Mouse (Mus musculus) NIH3T3 (cell line): ENCODE data around the gene Chd2.

Experiments used
- DNase-seq: peaks from one replicate; pipeline ENCODE4 v3.0.0-alpha.2; 2012; ENCODE audit warnings: low read depth

The Chd2 gene

GRCm38 (mm10) chr7:73561492-73562055, 19.9 kb upstream of the Chd2 start:
- DNase-seq, result no peak

- no peak for DNase-seq
Observed at GRCm38 (mm10) chr7:73560811-73561210, 19.2 kb upstream of the Chd2 start.

GRCm38 (mm10) chr7:73559853-73560190, 18.2 kb upstream of the Chd2 start:
- no peak for DNase-seq

DNA sequence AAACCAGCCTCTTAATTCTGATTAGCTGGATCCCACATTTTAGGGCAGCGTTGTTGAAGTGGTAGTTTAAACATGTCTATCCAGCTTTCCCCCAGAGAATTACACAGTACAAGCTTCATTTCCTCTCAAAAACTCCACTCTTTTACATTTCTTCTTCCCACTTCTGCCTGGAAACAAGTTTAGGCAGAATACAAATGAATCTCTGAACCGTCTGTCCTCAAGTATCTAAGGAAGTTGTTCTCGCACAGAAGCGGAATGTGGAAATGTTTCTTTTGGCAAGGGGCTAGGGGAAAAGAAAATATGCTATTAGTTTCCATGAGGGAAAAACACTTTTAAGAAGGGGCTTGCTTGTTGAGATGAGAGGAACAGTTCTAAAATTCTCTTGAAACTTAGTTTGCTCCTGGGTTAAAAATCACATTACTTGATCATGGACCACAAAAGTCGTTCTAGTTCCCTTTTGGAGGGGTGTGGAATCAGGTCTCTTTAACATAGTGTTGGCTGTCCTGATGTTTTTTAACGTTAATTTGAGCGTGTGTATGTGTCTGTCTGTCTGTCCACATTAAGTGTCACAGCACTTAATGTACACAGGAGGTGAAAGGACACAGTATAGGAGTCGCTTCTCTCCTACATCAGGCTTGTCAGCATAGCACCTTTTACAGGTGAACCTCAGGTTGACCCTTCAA, 17.7 kb upstream of the Chd2 start:
- DNase-seq, result peak; percentile 74

- DNase-seq, result peak; percentile 100
Observed at GRCm38 (mm10) chr7:73558293-73559169, 16.9 kb upstream of the Chd2 start.

- DNase-seq, result peak; percentile 50
Observed at GRCm38 (mm10) chr7:73557671-73558265, 16.1 kb upstream of the Chd2 start.

DNA sequence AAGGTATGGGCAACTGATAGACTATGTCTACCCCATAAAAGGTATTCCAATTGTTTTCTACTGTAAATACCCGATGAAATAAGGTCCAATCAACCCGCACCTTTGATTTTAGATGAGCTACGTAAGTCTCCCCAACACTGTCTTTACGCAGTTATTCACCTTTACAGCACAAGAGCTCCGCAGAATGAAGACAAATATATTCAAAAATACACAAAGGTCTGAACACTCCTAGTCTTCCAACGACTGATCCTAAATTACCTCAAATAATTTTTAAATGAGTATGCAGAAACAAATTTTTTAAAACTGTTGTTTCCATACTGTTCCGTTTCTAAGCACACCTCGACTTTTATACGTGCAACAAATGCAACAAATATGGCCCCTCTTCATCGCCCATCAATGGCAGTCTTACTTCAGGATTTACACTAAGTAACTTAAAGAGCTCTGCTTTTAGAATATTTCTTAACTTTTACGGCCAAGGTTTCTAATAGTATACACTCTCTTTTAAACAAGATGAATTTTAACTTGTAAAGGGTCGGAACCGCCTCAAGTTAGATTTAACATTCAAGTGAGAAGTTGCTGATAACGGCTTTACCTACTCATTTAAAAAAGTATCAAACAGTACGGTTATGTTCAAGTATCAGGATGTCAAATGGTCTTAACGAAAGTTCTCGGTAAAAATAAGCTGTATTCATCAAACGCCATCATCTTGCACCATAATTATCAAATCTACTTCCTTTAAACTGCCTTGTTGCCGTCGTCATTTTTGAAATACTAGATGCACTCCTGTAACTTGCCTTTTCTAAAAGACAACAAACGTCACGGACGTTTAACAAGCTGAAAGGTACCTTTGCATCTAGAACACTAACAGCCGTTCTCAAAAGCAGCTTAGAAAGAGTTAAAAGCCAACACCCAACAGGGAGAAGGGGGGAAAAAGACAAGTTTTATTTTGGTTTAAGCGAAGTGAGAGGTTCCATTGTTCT, 15.3 kb upstream of the Chd2 start:
- DNase-seq, result peak; percentile 65

DNA sequence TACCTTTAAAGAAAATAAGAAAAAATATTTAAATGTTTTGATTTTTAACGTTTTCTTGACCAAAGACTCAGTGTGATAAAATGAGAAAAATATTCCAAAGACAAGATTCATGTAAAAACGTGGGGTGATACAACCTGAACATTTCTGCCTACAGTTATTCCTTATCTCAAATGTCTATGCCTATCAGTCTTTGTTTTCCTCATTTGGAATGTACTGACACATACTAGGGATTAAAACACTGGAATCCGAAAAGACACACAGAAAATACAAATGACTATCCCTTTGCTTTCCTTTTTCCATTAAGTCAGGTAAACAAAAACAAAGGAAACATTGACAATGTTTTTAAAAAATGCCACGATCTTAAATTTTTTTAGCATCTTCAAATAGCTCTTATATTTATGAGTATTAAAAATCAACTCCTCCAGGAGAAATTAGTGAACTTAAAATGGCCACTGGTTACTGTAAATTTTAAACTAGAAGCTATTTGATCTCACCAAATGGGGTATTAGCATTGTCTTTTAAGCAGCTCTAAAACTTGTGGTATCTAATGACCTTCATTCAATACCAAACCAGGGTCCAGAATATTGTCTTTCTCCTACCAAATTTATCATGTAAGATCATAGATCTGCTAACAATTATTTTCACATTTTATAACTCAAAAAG, 14.4 kb upstream of the Chd2 start:
- DNase-seq, result peak; percentile 45

DNA sequence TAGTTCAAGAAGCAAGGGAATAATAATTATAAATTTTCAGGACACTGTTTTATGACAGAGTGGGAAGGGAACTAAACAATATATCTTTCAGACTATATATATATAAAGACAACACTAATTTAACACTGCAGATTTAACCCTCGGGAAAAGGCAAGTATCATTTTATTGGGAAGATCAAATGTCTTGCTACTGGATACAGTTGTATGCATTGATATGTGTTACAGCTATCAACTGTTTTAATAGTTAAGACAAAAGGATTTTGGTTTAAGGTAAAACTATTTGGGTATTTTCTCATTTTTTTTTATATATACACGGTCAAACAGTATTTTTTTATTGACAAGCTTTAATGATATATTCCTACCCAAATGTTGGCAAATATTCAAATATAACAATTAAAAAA, 13.2 kb upstream of the Chd2 start:
- DNase-seq, result no peak

DNA sequence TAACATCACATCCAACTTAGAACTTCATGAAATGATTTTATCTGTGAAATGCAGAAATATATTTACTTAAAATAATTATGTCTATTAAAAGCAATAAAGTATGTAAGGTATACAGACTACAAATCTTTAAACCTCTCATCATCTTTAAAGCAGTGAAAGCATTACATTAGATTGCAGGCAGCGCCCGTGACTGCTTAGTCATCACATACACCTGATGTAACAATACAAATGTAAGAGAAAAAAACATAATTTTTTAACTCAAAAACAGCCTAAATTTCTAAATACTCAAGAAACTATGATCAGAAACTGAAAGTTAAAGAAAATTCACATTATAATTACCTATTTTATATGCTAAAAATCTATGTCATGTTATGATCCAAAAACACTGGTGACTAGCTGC, 11.5 kb upstream of the Chd2 start:
- DNase-seq, result peak; percentile 59

DNA sequence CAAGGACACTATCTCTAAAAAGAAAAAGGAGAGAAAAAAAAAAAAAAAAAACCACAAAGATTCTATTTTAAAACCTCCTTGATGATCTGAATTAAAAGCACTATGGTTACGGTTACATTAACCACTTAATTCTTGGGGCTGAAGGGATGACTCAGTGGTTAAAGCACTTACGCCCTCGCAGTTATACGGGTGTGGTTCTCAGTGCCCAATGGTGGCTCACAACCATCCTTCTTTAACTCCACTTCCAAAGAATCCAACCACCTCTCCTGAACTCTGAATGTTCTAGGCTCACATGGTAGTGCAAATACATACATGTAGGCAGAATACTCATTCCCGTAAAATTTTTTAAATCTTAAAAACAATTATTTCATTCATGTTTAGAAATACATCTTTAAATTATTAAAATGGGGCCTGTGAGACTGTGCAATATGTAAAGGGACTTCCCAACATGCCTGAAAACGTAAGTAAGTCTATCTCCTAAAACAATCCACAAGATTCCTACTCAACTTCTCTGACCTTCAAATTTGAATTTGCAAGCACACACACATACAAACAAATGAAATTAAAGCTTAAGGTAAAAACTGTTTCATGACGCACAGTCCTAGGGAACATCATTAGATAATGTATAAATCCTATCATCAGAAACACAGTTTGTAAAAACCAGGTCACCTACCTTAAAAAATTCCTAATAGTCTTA, 10.6 kb upstream of the Chd2 start:
- DNase-seq, result peak; percentile 79

DNA sequence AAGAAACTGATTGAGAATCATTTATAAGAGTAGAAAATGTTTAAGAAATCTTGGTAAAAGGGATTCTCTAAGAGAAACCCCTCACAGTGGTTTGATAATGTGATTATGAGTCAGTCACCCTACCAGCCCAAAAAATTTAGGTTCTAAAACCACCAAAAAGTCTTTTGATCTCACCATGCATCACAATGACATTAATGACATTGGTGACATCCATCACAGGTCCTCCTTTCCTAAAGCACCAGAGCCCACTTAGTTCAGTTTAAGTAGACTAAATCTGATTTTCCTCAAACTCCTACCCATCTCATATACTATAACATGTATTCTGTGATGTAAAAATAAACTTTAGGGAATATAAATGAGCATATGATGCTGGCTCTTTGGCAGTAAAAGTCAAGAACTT, 9.7 kb upstream of the Chd2 start:
- DNase-seq, result no peak

- DNase-seq, result no peak
Observed at GRCm38 (mm10) chr7:73548051-73548450, 6.4 kb upstream of the Chd2 start.

- DNase-seq, result peak; percentile 18
Observed at GRCm38 (mm10) chr7:73546561-73547510, 5.2 kb upstream of the Chd2 start.

GRCm38 (mm10) chr7:73545004-73545403, 3.4 kb upstream of the Chd2 start:
- no peak for DNase-seq

DNA sequence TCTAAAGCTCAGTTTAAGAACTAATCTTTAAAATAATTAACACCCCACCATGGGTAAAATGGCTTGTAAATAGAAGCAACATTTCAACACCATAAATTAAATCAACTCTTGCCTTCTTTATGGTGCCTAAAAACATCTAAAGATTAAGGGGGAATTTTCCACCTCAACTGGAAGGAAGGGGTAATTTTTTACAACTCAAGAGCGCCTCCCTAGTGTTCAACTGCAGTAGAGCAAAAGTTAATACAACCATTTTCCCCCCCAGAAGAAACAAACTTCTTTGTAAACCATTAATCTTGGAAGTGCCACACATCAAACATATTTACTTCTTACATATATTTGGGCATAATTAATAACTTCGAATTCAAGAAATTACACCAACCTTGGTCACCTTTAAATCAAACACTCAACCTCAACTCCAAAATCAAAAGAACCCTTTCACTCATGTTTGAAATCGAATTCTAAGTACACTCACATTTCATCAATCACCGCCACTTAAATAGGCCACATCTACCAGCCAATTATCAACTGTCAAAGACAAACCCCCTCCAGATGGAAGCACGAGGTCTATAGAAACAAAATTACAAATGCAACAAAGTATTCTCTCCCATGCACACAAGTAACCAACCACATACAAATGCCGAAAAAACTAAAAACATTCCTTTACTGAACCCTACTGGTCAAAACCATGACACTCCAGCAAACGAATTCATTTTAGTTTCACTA, 662 bp upstream of the Chd2 start:
- DNase-seq, result no peak

DNA sequence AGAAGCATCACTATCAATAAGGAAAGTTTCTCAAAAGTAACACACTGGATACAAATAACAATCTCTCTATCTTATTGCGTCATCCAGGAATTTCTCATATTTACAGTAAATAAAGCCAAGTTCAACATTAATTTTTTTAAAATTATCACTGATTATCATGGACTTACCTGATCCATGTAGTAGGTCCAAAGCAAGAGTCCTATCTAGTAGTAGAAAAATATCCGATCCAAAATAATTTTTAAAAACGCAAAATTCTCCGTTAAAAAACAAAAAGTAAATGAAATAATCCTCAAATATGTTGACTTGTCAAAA, 595 bp downstream of the Chd2 start:
- no peak for DNase-seq

GRCm38 (mm10) chr7:73540202-73541078, 1.2 kb downstream of the Chd2 start:
- peak; percentile 61 for DNase-seq
